Mouse (Mus musculus) neural tube, embryonic 15.5 days (tissue): ENCODE data around the gene Ankrd17. TPM values are rescaled to one million over a fixed set of nuclear protein-coding genes. Genes with fewer than 3 reads are reported as not detected.
A peak's percentile ranks its signal among the peaks of the same experiment; 100 is the strongest.

Source experiments
- ATAC-seq: fragments of 200-750 bp; cut with Nextera tagmentation; 2 replicates; pipeline ENCODE4 v1.8.0; 2017; ENCODE audit warnings: mild to moderate bottlenecking, moderate TSS enrichment, moderate library complexity; ENCODE audit not compliant: low FRiP score
- H3K27ac ChIP-seq: fragments of 300-500 bp; sonication (generic); replicated peaks from 2 replicates; pipeline ENCODE4 v1.5.1; 2015; ENCODE audit warnings: mild to moderate bottlenecking, inconsistent platforms
- H3K27me3 ChIP-seq: fragments of 300-500 bp; sonication (generic); replicated peaks from 2 replicates; pipeline ENCODE4 v1.6.1; 2015; ENCODE audit warnings: inconsistent platforms
- H3K36me3 ChIP-seq: fragments of 300-500 bp; sonication (generic); 2 replicates; pipeline ENCODE4 v1.6.1; 2015; ENCODE audit warnings: inconsistent platforms
- H3K4me1 ChIP-seq: fragments of 300-500 bp; sonication (generic); 2 replicates; pipeline ENCODE4 v1.6.1; 2015; ENCODE audit warnings: inconsistent platforms
- H3K4me2 ChIP-seq: fragments of 300-500 bp; sonication (generic); 2 replicates; pipeline ENCODE4 v1.6.1; 2015; ENCODE audit warnings: inconsistent platforms, mild to moderate bottlenecking, moderate library complexity
- H3K4me3 ChIP-seq: fragments of 300-500 bp; sonication (generic); replicated peaks from 2 replicates; pipeline ENCODE4 v1.5.1; 2015; ENCODE audit warnings: mild to moderate bottlenecking, inconsistent platforms
- H3K9ac ChIP-seq: fragments of 300-500 bp; sonication (generic); replicated peaks from 2 replicates; pipeline ENCODE4 v1.6.1; 2015; ENCODE audit warnings: mild to moderate bottlenecking, inconsistent platforms
- H3K9me3 ChIP-seq: fragments of 300-500 bp; sonication (generic); replicated peaks from 2 replicates; pipeline ENCODE4 v1.6.1; 2016; ENCODE audit warnings: inconsistent platforms
- WGBS: fragments of 180-500 bp; shearing (Covaris S2); methylation state at CpG from one replicate; pipeline ENCODE4 v1.1.7; 2015; ENCODE audit warnings: mixed read lengths; 5-methylcytosine and 5-hydroxymethylcytosine counted together
- polyA plus RNA-seq: library from polyadenylated mRNA; unstranded; fragments of >200 nt; fragmentation: Nextera tagmentation; extraction: Ambion mirVana; gene quantifications from 2 replicates; pipeline ENCODE4 v1.2.1, GENCODE M21; 2015

The Ankrd17 gene
- polyA plus RNA-seq, 1 experiment from 2014 or later: 27.3 TPM

- Histone ChIP-seq H3K36me3 (no peaks in the 10 kb centered on the region), H3K4me2 (peak overlapping the region; percentile 76), H3K4me1 (peaks cover 31% of the 10 kb centered on the region), H3K9ac (peak overlapping the region; percentile 94), H3K27me3 (no peaks in the 10 kb centered on the region), H3K27ac (peak overlapping the region; percentile 100), H3K4me3 (peak overlapping the region; percentile 91), H3K9me3 (no peaks in the 10 kb centered on the region)
- ATAC-seq: peak; percentile 45
- under 1% methylated on average over 57 of the region's 61 CpGs for WGBS
These were observed 1.0 kb downstream of the Ankrd17 start for GRCm38 (mm10) chr5:90365141-90365951.

DNA sequence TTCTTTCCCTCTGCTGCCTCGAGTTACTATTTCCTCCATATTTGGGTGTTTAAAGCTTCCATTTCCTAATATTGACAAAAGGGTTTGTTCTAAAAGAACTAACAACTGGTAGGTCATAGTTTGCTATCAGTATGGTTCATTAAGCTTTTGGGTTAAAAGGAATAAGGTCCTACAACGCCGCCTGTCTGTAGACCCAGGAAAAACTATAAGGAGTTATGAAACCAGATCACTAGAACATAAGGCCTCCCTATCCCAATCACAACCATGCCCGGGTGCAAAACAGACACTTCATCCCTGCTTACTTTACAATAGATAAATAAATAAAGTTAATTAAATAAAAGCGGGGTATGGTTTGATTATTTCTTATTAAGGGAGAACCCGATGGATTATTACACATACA, 1.9 kb downstream of the Ankrd17 start:
- no peak for ATAC-seq
- H3K27ac ChIP-seq: no peak overlapping the region
- 5% methylated on average over 6 of the region's 6 CpGs for WGBS

GRCm38 (mm10) chr5:90355824-90356223, 10.6 kb downstream of the Ankrd17 start:
- 92% methylated on average over 3 of the region's 3 CpGs for WGBS
- no peak overlapping the region for H3K4me3 ChIP-seq
- no peak overlapping the region for H3K4me2 ChIP-seq
- H3K27me3 ChIP-seq: no peaks in the 10 kb centered on the region
- H3K27ac ChIP-seq: no peak overlapping the region
- no peak overlapping the region for H3K9ac ChIP-seq
- H3K9me3 ChIP-seq: no peaks in the 10 kb centered on the region
- 0 out of 2 replicates have a peak, but pooled peaks cover 3% of the 10 kb centered on the region for H3K4me1 ChIP-seq
- ATAC-seq: no peak
- H3K36me3 ChIP-seq: no peaks in the 10 kb centered on the region

More for the DNA sequence above, 1.9 kb downstream of the Ankrd17 start:
- peak overlapping the region; percentile 76 for H3K4me2 ChIP-seq
- no peaks in the 10 kb centered on the region for H3K36me3 ChIP-seq
- H3K4me1 ChIP-seq: peaks cover 31% of the 10 kb centered on the region
- peak overlapping the region; percentile 91 for H3K4me3 ChIP-seq
- H3K9me3 ChIP-seq: no peaks in the 10 kb centered on the region
- H3K9ac ChIP-seq: peak overlapping the region; percentile 94
- H3K27me3 ChIP-seq: no peaks in the 10 kb centered on the region

- 92% methylated on average over 4 of the region's 4 CpGs for WGBS
- Histone ChIP-seq H3K27ac (no peak overlapping the region), H3K9me3 (no peaks in the 10 kb centered on the region), H3K4me2 (no peak overlapping the region), H3K27me3 (no peaks in the 10 kb centered on the region), H3K4me1 (0 out of 2 replicates have a peak, but pooled peaks cover 3% of the 10 kb centered on the region), H3K9ac (no peak overlapping the region), H3K36me3 (no peaks in the 10 kb centered on the region), H3K4me3 (no peak overlapping the region)
- no peak for ATAC-seq
These were observed 12.6 kb downstream of the Ankrd17 start for GRCm38 (mm10) chr5:90353552-90354317.

- H3K27me3 ChIP-seq: no peaks in the 10 kb centered on the region
- H3K9me3 ChIP-seq: no peaks in the 10 kb centered on the region
- no peak overlapping the region for H3K4me2 ChIP-seq
- no peak overlapping the region for H3K4me3 ChIP-seq
- H3K36me3 ChIP-seq: no peaks in the 10 kb centered on the region
- no peaks in the 10 kb centered on the region for H3K4me1 ChIP-seq
- no peak overlapping the region for H3K9ac ChIP-seq
- ATAC-seq: no peak
- 97% methylated on average over 3 of the region's 3 CpGs for WGBS
- H3K27ac ChIP-seq: no peak overlapping the region
These were observed 19.5 kb downstream of the Ankrd17 start for GRCm38 (mm10) chr5:90346877-90347276.

GRCm38 (mm10) chr5:90340847-90341246, 25.5 kb downstream of the Ankrd17 start:
- no peaks in the 10 kb centered on the region for H3K9me3 ChIP-seq
- ATAC-seq: no peak
- no peak overlapping the region for H3K9ac ChIP-seq
- H3K4me3 ChIP-seq: no peak overlapping the region
- H3K36me3 ChIP-seq: no peaks in the 10 kb centered on the region
- H3K4me1 ChIP-seq: peaks cover 18% of the 10 kb centered on the region
- no peak overlapping the region for H3K4me2 ChIP-seq
- H3K27ac ChIP-seq: no peak overlapping the region
- 71% methylated on average over 4 of the region's 4 CpGs for WGBS
- H3K27me3 ChIP-seq: no peaks in the 10 kb centered on the region

GRCm38 (mm10) chr5:90339953-90340343, 26.4 kb downstream of the Ankrd17 start:
- no peaks in the 10 kb centered on the region for H3K9me3 ChIP-seq
- H3K9ac ChIP-seq: no peak overlapping the region
- no peaks in the 10 kb centered on the region for H3K36me3 ChIP-seq
- peak overlapping the region; percentile 81; the same call in 1 of the 2 replicates for H3K27ac ChIP-seq
- H3K4me3 ChIP-seq: peak overlapping the region; percentile 49
- 90% methylated on average over 1 of the region's 1 CpGs for WGBS
- ATAC-seq: 0 out of 2 replicates have a peak, but pooled peaks have one; percentile 53
- H3K27me3 ChIP-seq: no peaks in the 10 kb centered on the region
- peak overlapping the region; percentile 56 for H3K4me2 ChIP-seq
- H3K4me1 ChIP-seq: peaks cover 18% of the 10 kb centered on the region

- H3K36me3 ChIP-seq: no peaks in the 10 kb centered on the region
- peak overlapping the region; percentile 54 for H3K9ac ChIP-seq
- H3K4me3 ChIP-seq: peak overlapping the region; percentile 49
- peaks cover 18% of the 10 kb centered on the region for H3K4me1 ChIP-seq
- H3K27me3 ChIP-seq: no peaks in the 10 kb centered on the region
- no peaks in the 10 kb centered on the region for H3K9me3 ChIP-seq
- H3K27ac ChIP-seq: peak overlapping the region; percentile 81
- peak; percentile 94 for ATAC-seq
- H3K4me2 ChIP-seq: peak overlapping the region; percentile 56
- WGBS: 10% methylated on average over 5 of the region's 5 CpGs
These were observed 27.0 kb downstream of the Ankrd17 start for GRCm38 (mm10) chr5:90339129-90339952.

DNA sequence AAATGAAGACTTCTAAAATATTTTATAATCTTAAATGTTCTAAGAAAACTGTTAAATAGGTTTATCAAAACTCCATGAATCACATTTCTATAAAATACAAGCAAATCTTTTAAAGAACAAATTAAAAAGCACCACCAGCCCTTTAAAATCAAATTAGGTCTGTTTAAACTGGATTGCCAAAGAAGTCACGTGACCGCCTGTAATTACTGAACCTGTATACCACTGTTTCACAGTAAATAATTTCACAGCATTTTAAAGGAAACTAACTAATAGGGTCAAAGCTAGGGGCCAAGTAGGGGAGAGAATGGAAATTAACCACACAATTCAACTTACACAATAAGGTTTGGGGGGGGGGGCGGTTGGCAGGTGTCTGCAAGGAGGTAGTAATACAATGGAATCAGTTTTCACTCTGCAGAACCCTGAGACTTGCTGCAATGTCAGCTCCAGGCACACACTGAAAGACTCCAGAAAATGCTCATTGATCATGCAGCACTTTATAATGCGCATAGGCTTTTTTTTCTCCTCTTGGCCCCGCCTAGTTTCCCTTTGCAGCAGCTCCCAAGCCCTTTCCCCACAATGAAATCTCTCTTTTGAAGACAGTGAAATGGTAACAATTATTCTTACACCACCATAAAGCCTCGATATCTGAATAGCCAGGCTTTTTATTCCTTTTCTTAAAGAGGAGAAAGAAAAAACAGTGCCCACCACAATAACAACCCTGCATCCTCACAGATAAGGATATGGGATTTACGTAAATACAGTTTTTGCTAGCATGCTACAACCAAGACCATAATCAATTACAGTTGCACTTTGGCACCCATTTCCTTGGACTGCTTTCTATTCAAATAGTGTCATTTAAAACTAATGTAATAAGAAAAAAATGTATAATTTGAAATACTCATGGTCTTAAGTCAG, 27.9 kb downstream of the Ankrd17 start:
- WGBS: 26% methylated on average over 7 of the region's 7 CpGs
- H3K27ac ChIP-seq: 0 out of 2 replicates have a peak overlapping the region, but pooled peaks have one; percentile 19
- peak overlapping the region; percentile 56 for H3K4me2 ChIP-seq
- H3K9me3 ChIP-seq: no peaks in the 10 kb centered on the region
- no peaks in the 10 kb centered on the region for H3K27me3 ChIP-seq
- H3K36me3 ChIP-seq: no peaks in the 10 kb centered on the region
- H3K4me3 ChIP-seq: peak overlapping the region; percentile 19
- no peak for ATAC-seq
- no peak overlapping the region for H3K9ac ChIP-seq
- peaks cover 18% of the 10 kb centered on the region for H3K4me1 ChIP-seq

DNA sequence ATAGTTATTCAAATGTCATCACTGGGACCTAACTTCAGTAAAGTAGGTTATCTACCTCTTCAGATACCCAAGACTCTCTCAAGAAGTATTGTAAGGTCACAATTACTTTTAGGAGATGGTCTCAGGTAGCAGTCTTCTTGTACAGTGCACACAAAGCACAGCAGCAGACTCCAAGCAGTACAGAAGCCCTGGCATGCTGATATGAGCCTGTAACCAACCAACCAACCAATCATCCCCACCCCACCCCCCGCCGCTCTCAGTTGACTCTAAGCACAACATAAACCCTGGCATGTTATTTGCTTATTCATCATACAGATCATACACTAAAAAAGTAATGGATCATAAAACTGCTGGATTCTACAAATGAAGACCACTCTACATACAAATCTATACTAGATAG, 33.9 kb downstream of the Ankrd17 start:
- 96% methylated on average over 2 of the region's 2 CpGs for WGBS
- no peak for ATAC-seq
- Histone ChIP-seq H3K4me2 (no peak overlapping the region), H3K9me3 (no peaks in the 10 kb centered on the region), H3K4me1 (peaks cover 5% of the 10 kb centered on the region; the same call in 1 of the 2 replicates), H3K27me3 (no peaks in the 10 kb centered on the region), H3K36me3 (no peaks in the 10 kb centered on the region), H3K9ac (no peak overlapping the region), H3K4me3 (no peak overlapping the region), H3K27ac (no peak overlapping the region)
